Mouse (Mus musculus) limb, embryonic 11.5 days (tissue): ENCODE measurements around the gene Adam34. TPM values are rescaled to one million over a fixed set of nuclear protein-coding genes. Genes with fewer than 3 reads are reported as not detected.
"Not testable (repeated sequence)": the region's sequence is repeated elsewhere in the genome, so short reads cannot be mapped to it uniquely, and the experiment has no call there.

Source experiments
- ATAC-seq: fragments of 200-750 bp; cut with Nextera tagmentation; 2 replicates; pipeline ENCODE4 v1.8.0; 2017; ENCODE audit warnings: low read depth; ENCODE audit not compliant: insufficient number of reproducible peaks, low FRiP score, low TSS enrichment
- DNase-seq: peaks from one replicate; pipeline ENCODE4 v3.0.0-alpha.2; 2015; ENCODE audit warnings: low spot score
- H3K27ac ChIP-seq: fragments of 300-500 bp; sonication (generic); replicated peaks from 2 replicates; pipeline ENCODE4 v1.5.1; 2014; ENCODE audit warnings: low read depth, mild to moderate bottlenecking, low read length
- H3K27me3 ChIP-seq: fragments of 300-500 bp; sonication (generic); 2 replicates; pipeline ENCODE4 v1.6.1; 2014; ENCODE audit warnings: mild to moderate bottlenecking, low read length, mixed read lengths; ENCODE audit not compliant: control insufficient read depth, insufficient read depth
- H3K36me3 ChIP-seq: fragments of 300-500 bp; sonication (generic); 2 replicates; pipeline ENCODE4 v1.6.1; 2014; ENCODE audit warnings: mild to moderate bottlenecking, low read length, moderate library complexity, mixed read lengths; ENCODE audit not compliant: control insufficient read depth, insufficient read depth
- H3K4me1 ChIP-seq: fragments of 300-500 bp; sonication (generic); 2 replicates; pipeline ENCODE4 v1.6.1; 2014; ENCODE audit warnings: low read length, mixed read lengths; ENCODE audit not compliant: control insufficient read depth, insufficient read depth
- H3K4me2 ChIP-seq: fragments of 300-500 bp; sonication (generic); 2 replicates; pipeline ENCODE4 v1.6.1; 2014; ENCODE audit warnings: low read depth, mild to moderate bottlenecking, moderate library complexity; ENCODE audit not compliant: severe bottlenecking
- H3K4me3 ChIP-seq: fragments of 300-500 bp; sonication (generic); 2 replicates; pipeline ENCODE4 v1.5.1; 2014; ENCODE audit warnings: low read depth, low read length
- H3K9ac ChIP-seq: fragments of 300-500 bp; sonication (generic); 2 replicates; pipeline ENCODE4 v1.6.1; 2014; ENCODE audit warnings: mild to moderate bottlenecking, low read length
- H3K9me3 ChIP-seq: fragments of 300-500 bp; sonication (generic); 2 replicates; pipeline ENCODE4 v1.6.1; 2016; ENCODE audit warnings: low read length; ENCODE audit not compliant: control insufficient read depth
- WGBS: fragments of 180-500 bp; shearing (Covaris S2); extraction: QIAGEN DNeasy Blood & Tissue Kit; methylation state at CpG from one replicate; pipeline ENCODE4 v1.1.7; 2014; 5-methylcytosine and 5-hydroxymethylcytosine counted together
- polyA plus RNA-seq: library from polyadenylated mRNA; unstranded; fragments of >200 nt; fragmentation: Nextera tagmentation; extraction: Ambion mirVana; gene quantifications from 2 replicates; pipeline ENCODE4 v1.2.1, GENCODE M21; 2014

The Adam34 gene
- not detected in 2 replicates for polyA plus RNA-seq

DNA sequence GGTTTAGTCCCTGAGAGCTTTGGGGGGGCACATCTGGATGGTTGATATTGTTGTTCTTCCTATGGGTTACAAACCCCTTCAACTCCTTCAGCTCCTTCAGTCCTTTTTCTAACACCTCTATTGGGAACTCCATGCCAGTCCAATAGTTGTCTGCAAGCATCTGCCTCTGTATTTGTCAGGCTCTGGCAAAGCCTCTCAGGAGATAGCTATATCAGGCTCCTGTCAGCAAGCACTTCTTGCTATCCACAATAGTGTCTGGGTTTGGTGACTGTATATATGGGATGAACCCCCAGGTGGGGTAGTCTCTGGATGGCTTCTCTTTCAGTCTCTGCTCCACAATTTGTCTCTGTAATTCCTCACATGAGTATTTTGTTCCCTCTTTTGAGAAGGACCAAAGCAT, at the start of gene Adam34:
Gene Adam34 (minus strand): TSS at position 101 of the 400 bp plus-strand sequence.
- no peak for DNase-seq

DNA sequence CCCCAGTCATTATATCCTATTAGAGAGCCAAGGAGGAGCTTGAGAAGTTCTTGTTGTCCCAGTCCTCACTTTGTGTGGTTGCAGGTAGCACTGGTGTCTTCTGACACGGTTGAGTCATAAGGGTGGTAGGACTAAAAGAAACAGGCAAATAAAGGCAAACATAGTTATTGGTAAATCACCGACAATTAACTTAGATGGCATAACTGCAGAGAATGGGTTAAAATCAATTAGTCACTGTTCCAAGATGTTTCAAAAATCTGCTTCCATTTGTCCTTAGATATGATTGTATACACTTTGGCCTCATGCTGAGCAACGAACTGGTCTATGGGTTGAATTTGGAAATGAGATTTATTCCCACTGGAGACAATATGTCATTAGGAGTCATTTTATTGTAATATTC, 82.7 kb downstream of the Adam34 start, which contains the start of gene Gm5346:
Gene Gm5346 (minus strand): TSS at position 101 of the 400 bp plus-strand sequence.
- H3K27ac ChIP-seq = no peak within 1 kb of the TSS
- no peaks in the 10 kb centered on the region for H3K9me3 ChIP-seq
- no peaks in the 10 kb centered on the region for H3K27me3 ChIP-seq
- WGBS = 87% methylated on average over 3 of the region's 3 CpGs
- H3K36me3 ChIP-seq = no peaks in the 10 kb centered on the region
- H3K4me2 ChIP-seq = no peak within 1 kb of the TSS
- no peaks in the 10 kb centered on the region for H3K4me1 ChIP-seq
- H3K9ac ChIP-seq = no peak within 1 kb of the TSS
- no peak within 1 kb of the TSS for H3K4me3 ChIP-seq
- DNase-seq (no peak), ATAC-seq (no peak)

More for the DNA sequence above, at the start of gene Adam34:
- no peak for ATAC-seq
- Histone ChIP-seq H3K27ac (no peak within 1 kb of the TSS), H3K27me3 (no peaks in the 10 kb centered on the region), H3K4me1 (no peaks in the 10 kb centered on the region), H3K9me3 (no peaks in the 10 kb centered on the region), H3K36me3 (no peaks in the 10 kb centered on the region), H3K4me2 (no peak within 1 kb of the TSS), H3K9ac (no peak within 1 kb of the TSS), H3K4me3 (no peak within 1 kb of the TSS)

DNA sequence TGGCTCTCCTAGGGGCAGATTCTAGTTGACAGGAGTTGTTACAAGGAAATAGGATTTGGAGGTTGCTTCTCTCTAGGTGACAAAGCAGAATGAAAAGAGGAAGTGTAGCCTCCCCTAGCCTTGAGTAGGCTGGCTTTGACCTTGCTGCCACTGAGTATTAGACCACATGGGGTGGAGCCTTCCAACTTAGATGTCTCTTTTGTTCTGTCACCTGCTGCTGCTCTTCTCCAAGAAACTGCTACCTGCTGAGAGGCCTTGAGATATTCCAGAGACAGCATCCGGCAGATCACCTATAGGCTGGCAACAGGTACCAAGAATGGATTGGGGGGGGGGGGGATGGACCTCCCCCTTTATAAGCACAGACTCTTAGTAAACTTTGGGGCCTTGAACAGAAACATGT, 93.8 kb downstream of the Adam34 start:
- WGBS = 91% methylated on average over 1 of the region's 1 CpGs
- Histone ChIP-seq H3K27ac (no peak overlapping the region), H3K36me3 (no peaks in the 10 kb centered on the region), H3K9ac (no peak overlapping the region), H3K4me1 (no peaks in the 10 kb centered on the region), H3K4me3 (no peak overlapping the region), H3K9me3 (no peaks in the 10 kb centered on the region), H3K4me2 (no peak overlapping the region), H3K27me3 (no peaks in the 10 kb centered on the region)
- no peak for DNase-seq
- no peak for ATAC-seq

DNA sequence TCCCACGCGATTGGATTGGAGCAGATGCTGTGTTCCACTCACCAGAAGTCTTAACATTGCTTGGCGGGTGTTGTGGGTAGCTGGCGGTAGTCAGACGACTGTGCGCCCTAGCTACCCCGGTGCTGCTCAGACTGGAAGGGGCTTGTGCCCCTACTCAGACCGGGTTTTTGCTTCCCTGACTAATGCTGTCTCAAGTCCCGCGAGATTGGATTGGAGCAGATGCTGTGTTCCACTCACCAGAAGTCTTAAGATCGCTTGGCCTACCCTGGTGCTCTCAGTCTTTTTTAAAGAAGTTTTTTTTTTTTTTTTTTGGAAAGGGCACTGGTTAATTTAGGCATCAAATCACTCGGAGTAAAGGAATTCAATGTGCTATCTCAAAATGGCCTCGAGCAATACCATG, 106.2 kb downstream of the Adam34 start:
- not testable (repeated sequence) for H3K27ac ChIP-seq, H3K4me3 ChIP-seq, ATAC-seq, H3K4me1 ChIP-seq, H3K4me2 ChIP-seq, H3K9ac ChIP-seq, DNase-seq, H3K36me3 ChIP-seq, H3K9me3 ChIP-seq, H3K27me3 ChIP-seq
- 83% methylated on average over 13 of the region's 13 CpGs for WGBS

DNA sequence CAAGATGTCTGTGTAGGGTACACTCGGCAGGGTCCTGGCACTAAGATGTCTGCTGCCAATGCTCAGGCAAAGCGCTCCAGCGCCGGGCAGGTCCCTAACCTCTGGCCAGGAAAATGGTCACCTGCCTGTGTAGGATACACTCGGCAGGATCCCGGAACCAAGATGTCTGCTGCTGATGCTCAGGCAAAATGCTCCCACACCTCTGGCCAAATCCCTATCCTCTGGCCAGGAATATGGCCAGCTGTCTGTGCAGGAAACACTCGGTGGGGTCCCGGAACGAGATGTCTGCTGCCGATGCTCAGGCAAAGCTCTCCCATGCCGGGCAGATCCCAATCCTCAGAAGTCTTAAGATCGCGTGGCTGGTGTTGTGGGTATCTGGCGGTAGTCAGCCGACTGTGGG, 106.7 kb downstream of the Adam34 start:
- not testable (repeated sequence) for H3K4me3 ChIP-seq, H3K4me2 ChIP-seq, H3K27ac ChIP-seq, H3K4me1 ChIP-seq, H3K36me3 ChIP-seq, H3K9ac ChIP-seq, H3K27me3 ChIP-seq, DNase-seq, H3K9me3 ChIP-seq, ATAC-seq
- WGBS = 96% methylated on average over 15 of the region's 15 CpGs

Other genes with a start within 250 kb of the Adam34 start
- not detected in 2 replicates for gene Adam26b, start 181.9 kb downstream of the Adam34 start, polyA plus RNA-seq
- gene Adam26a, start 133.3 kb downstream of the Adam34 start, polyA plus RNA-seq = not detected in 2 replicates
- not detected in 2 replicates for gene Gm5346, start 82.8 kb downstream of the Adam34 start, polyA plus RNA-seq